Mouse (Mus musculus): ENCODE measurements around the gene Psap.

DNA sequence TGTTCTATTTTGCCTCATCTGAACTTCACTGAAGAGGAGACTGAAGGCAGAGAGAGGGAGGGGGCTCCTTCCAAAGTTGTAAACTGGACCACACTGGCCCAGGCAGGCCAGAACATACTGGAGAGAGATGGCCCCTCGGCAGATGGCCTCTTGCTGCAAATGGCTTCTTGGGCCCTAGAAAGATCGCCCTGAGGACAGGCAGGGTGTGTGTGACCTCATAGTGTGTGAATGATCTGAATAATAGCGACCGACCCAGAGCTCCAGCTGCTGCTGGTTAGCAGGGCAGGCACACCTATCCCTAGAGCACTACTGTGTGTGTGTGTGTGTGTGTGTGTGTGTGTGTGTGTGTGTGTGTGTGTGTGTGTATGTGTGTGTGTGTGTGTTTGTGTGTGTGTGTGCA lies 25.2 kb upstream of the Psap start:
- no peak for TF ChIP-seq MAFK (IDR thresholded peaks at IDR 0.05; ENCODE audit: insufficient read depth, low read depth, low read length)
- no peak for TF ChIP-seq ZC3H11A (IDR thresholded peaks at IDR 0.05; ENCODE audit: borderline replicate concordance, low read depth, low read length)
- TF ChIP-seq ZNF384 (IDR thresholded peaks at IDR 0.05; ENCODE audit: low read depth, low read length), result no peak
- TF ChIP-seq CHD2 (IDR thresholded peaks at IDR 0.05; ENCODE audit: low read depth, low read length), result no peak

Measured in ES-E14 (cell line).